Mouse (Mus musculus): ENCODE data around the gene Tmem106a. TPM values are rescaled to one million over a fixed set of nuclear protein-coding genes. Genes with fewer than 3 reads are reported as not detected.
"Not testable (repeated sequence)": the region's sequence is repeated elsewhere in the genome, so short reads cannot be mapped to it uniquely, and the experiment has no call there.

Tmem106a gene
- total RNA-seq, 2 experiments from 2014 or later: 19.2 to 21.0 TPM

- no peak for DNase-seq (ENCODE audit: low spot score in 2 of 2)
Measured at GRCm38 (mm10) chr11:101589989-101590624, 8.1 kb downstream of the Tmem106a start.

- DNase-seq (ENCODE audit: low spot score in 2 of 2): no peak
Measured at GRCm38 (mm10) chr11:101599156-101599555, 17.1 kb downstream of the Tmem106a start, which contains the start of gene Gm11634. Gene Gm11634 (minus strand): TSS chr11:101599256.

GRCm38 (mm10) chr11:101602491-101602890 is 20.4 kb downstream of the Tmem106a start:
- DNase-seq (ENCODE audit: low spot score in 2 of 2): peak; percentile 19 to 43

- DNase-seq (ENCODE audit: low spot score in 2 of 2): no peak
Measured at GRCm38 (mm10) chr11:101604116-101604515, 22.1 kb downstream of the Tmem106a start.

GRCm38 (mm10) chr11:101604531-101605453 is 22.8 kb downstream of the Tmem106a start:
- peak; percentile 40 to 57 for DNase-seq (ENCODE audit: low spot score in 2 of 2)

GRCm38 (mm10) chr11:101607134-101607533 is 25.1 kb downstream of the Tmem106a start:
- not testable (repeated sequence) for DNase-seq (ENCODE audit: low spot score in 2 of 2)

- DNase-seq (ENCODE audit: low spot score in 2 of 2): no peak
Measured at GRCm38 (mm10) chr11:101610445-101610844, 28.4 kb downstream of the Tmem106a start.

GRCm38 (mm10) chr11:101613596-101613995 is 31.6 kb downstream of the Tmem106a start:
- DNase-seq (ENCODE audit: low spot score in 2 of 2): no peak

GRCm38 (mm10) chr11:101614116-101614515 is 32.1 kb downstream of the Tmem106a start:
- DNase-seq (ENCODE audit: low spot score in 2 of 2): no peak

GRCm38 (mm10) chr11:101615380-101615779 is 33.3 kb downstream of the Tmem106a start:
- no peak for DNase-seq (ENCODE audit: low spot score in 2 of 2)

GRCm38 (mm10) chr11:101616104-101616503 is 34.1 kb downstream of the Tmem106a start:
- DNase-seq (ENCODE audit: low spot score in 2 of 2): no peak

- DNase-seq (ENCODE audit: low spot score in 2 of 2): no peak
Measured at GRCm38 (mm10) chr11:101616948-101617767, 35.1 kb downstream of the Tmem106a start.

GRCm38 (mm10) chr11:101617849-101618248 is 35.8 kb downstream of the Tmem106a start:
- no peak for DNase-seq (ENCODE audit: low spot score in 2 of 2)

GRCm38 (mm10) chr11:101618596-101618995 is 36.6 kb downstream of the Tmem106a start:
- no peak for DNase-seq (ENCODE audit: low spot score in 2 of 2)

- DNase-seq (ENCODE audit: low spot score in 2 of 2): not testable (repeated sequence)
Measured at GRCm38 (mm10) chr11:101620022-101620655, 38.1 kb downstream of the Tmem106a start.

- no peak for DNase-seq (ENCODE audit: low spot score in 2 of 2)
Measured at GRCm38 (mm10) chr11:101626649-101626994, 44.6 kb downstream of the Tmem106a start.

GRCm38 (mm10) chr11:101626995-101627856 is 45.2 kb downstream of the Tmem106a start, which contains the start of gene Rdm1:
Gene Rdm1 (plus strand): TSS chr11:101627195.
- peak; percentile 50 to 77 for DNase-seq (ENCODE audit: low spot score in 2 of 2)

GRCm38 (mm10) chr11:101627857-101628559 is 46.0 kb downstream of the Tmem106a start:
- DNase-seq (ENCODE audit: low spot score in 2 of 2): peak; percentile 80 to 84
